Mouse (Mus musculus): ENCODE results near the gene Ankrd36.

Gene Ankrd36

DNA sequence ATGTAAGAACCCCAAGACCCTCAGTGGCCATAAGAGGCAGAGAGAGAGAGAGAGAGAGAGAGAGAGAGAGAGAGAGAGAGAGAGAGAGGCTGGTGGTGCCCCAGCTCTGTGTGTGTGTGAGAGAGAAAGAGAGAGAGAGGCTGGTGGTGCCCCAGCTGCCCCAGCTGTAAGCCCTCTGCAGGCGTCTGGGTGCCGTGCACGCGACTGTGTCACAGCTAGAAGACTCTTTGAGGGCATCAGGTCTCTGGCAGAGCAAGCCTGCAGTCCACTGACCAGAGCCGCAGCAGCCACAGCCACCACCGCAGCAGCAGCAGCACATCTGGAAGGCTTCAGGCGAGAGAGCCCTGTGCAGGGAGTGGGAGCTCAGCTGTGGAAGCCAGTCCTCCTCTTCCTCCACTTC lies 114.8 kb downstream of the Ankrd36 start:
- peak; percentile 13 for DNase-seq (ENCODE audit: low spot score)

- DNase-seq (ENCODE audit: low spot score) = peak; percentile 71
Observed at GRCm38 (mm10) chr11:5691775-5692174, 122.3 kb downstream of the Ankrd36 start.

DNA sequence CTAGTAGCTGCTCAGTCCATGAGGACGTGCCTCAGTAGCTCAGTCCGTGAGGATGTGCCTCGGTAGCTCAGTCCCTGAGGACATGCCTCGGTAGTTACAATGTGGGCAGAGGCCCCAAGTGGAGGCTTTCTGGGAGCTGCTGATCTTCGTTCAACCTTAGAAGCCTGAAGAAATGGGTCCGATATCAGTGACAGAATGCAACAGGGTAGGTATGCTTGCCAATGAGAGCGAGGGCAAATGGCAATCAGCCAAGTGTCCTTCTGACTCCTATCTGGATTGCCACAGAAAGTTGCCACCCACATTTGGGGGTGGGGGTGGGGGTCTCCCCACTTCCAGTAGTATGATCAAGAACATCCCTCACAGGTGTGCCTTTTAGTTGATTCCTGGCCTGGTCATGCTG lies 131.3 kb downstream of the Ankrd36 start:
- no peak for DNase-seq (ENCODE audit: low spot score)

GRCm38 (mm10) chr11:5701300-5701699 lies 131.8 kb downstream of the Ankrd36 start:
- no peak for DNase-seq (ENCODE audit: low spot score)

DNA sequence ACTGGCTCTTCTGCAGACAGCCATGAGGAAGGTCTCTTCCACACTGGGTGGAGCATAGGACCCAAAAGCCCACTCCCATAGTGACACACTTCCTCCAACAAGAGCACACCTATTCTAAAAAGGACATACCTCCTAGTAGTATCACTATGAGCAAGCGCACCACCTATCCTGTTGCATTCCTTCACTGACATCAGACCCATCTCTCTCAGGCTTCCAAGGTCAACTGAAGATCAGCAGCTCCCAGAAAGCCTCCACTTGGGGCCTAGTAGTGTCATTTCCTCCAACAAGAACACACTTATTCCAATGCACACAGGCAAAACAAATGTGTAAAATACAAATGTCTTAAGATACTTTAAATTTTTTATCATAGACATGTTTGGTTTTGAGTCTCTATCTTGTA lies 132.3 kb downstream of the Ankrd36 start:
- DNase-seq (ENCODE audit: low spot score) = no peak

- no peak for DNase-seq (ENCODE audit: low spot score)
Observed at GRCm38 (mm10) chr11:5702271-5702956, 132.9 kb downstream of the Ankrd36 start.

DNA sequence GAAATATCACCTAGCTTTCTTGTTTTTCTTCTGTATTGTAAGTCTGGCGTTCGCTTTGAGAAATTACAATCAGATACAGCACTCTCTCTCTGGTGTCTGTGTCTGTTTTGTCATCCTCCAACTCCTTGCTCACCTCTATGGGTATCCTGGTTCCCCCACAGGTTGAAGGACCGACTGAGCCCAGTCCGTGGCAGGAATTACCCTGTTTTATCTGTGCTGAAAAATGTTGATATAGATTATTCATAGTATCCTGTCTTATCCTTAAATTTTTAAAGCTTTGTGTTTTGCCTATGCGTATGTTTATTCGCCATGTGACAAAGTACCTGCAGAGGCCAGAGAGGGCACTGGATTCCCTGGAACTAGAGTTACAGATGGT lies 133.5 kb downstream of the Ankrd36 start:
- no peak for DNase-seq (ENCODE audit: low spot score)

GRCm38 (mm10) chr11:5703341-5703740 lies 133.9 kb downstream of the Ankrd36 start:
- DNase-seq (ENCODE audit: low spot score) = no peak

DNA sequence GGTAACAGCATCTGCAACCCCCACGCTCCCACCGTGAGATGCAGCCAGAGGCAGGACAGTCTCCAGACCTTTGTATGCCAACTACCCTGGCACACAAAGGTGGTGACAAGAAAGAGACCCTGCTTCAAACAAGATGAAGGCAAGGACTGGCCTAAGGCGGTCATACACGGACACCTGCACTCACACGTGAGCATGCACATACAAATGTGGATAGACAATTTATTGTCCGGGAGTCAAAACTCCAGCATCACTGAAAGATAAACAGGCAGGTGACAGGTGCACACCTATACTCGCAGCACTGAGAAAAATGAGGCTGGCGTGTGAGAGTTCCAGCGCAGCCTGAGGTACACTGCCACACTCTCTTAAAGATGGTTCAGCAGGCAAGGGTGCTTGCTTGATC lies 136.5 kb downstream of the Ankrd36 start:
- no peak for DNase-seq (ENCODE audit: low spot score)

- peak; percentile 25 for DNase-seq (ENCODE audit: low spot score)
Observed at GRCm38 (mm10) chr11:5706874-5707529, 137.5 kb downstream of the Ankrd36 start.

DNA sequence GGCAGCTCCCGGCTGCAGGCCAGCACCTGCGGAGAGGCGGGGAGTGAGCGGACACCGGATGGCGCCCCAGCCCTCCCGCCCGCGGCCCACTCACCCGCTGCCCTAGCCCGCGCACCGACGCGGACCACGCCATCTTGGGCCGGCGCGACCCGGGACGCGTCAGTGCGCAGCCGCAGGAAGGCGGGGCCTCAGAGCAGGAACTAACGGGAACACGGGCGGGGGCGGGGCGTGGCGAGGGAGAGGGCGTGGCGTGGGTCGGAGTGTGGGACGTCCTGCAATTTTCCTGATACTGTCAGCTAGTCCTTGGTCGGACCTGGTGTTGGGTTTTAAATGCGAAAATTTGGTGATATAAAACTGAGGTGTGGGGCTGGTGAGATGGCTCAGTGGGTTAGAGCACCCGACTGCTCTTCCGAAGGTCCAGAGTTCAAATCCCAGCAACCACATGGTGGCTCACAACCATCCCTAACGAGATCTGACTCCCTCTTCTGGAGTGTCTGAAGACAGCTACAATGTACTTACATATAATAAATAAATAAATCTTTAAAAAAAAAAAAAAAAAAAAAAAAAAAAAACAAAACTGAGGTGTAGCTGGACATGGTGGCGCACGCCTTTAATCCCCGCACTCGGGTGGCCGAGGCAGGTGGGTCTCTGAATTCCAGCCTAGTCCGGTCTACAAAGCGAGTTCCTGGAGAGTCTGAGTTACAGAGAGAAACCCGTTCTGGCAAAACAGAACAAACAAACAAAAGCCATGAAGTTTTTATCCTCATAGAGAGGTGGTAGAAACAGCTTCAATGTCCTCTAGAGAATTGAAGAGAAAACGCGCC lies 138.3 kb downstream of the Ankrd36 start:
- peak; percentile 93 for DNase-seq (ENCODE audit: low spot score)

- DNase-seq (ENCODE audit: low spot score) = no peak
Observed at GRCm38 (mm10) chr11:5715179-5715578, 145.7 kb downstream of the Ankrd36 start.

DNA sequence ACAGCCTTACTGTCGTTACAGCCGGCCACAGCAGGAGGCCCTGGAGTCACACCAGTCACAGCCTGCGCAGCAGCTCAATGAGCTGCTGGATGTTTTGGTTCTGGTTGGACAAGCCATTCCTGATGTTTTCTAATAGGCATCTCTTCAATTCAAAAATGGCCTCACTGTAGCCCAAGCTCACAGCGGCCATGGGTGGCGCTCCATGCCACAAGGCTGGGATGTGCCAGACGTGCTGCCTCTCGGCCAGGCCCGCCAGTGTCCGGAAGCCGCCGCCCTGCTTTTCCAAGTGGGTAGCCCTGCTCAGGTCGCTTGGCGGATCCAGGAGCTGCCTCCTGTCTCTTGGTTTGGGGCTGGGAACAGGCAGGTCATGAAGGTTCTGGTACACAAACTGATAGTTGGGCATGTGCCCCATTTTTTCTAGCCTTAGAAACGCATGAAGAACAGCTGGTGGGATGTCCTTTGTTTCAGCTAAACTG lies 146.2 kb downstream of the Ankrd36 start, which contains the start of gene Mrps24:
TSS of gene Mrps24 (minus strand) at position 51 of the 476 bp plus-strand sequence.
- no peak for DNase-seq (ENCODE audit: low spot score)

GRCm38 (mm10) chr11:5716246-5716645 lies 146.8 kb downstream of the Ankrd36 start:
- DNase-seq (ENCODE audit: low spot score) = no peak

- DNase-seq (ENCODE audit: low spot score) = no peak
Observed at GRCm38 (mm10) chr11:5716938-5717705, 147.6 kb downstream of the Ankrd36 start.

DNA sequence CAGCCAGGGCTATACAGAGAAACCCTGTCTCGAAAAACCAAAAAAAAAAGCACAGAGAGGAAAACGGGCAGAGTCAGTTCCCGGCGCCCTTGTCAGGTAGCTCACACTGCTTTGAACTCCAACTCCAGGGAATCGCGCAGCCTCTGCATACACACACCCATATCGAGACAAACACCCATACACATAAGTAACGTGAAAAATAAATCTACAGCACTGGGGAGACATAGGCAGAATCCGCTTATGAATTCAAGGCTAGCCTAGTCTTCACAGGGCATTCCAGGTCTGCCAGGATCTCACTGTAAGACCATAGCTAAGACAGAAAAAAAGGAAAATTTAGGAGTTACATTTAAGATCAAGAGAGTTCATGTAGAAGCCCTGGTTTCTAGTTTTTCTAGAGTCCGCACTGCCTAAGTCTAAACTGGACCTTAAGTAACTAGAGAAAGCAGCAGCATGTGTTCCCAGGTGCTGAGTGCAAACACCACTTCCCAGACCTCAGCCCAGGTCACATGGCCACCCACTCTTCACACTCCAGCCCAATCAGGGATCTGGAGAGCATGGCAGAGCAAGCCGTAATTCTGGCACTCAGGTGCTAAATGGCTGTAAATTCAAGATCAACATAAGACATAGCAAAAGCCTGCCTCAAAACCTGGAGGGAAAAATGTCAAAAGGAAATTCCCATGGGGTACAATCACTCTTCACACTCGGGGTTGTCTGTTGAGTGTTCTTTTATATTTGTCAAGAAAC lies 149.3 kb downstream of the Ankrd36 start:
- DNase-seq (ENCODE audit: low spot score) = no peak

DNA sequence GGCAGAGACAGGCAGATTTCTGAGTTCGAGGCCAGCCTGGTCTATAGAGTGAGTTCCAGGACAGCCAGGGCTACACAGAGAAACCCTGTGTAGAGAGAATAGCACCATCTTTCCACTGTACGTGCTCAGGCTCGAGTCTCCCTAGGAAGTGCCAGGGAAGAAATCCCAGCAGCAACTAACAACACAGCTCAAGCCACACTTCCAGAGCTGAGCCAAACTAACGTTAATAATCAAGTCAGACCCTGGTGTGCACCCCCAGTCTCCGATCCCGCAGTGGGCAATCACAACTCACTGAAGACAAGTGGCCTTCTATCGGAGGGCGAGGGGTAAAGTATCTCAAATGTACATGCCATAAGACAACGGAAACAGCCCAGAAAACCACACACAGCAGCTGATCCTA lies 160.1 kb downstream of the Ankrd36 start:
- DNase-seq (ENCODE audit: low spot score) = no peak

DNA sequence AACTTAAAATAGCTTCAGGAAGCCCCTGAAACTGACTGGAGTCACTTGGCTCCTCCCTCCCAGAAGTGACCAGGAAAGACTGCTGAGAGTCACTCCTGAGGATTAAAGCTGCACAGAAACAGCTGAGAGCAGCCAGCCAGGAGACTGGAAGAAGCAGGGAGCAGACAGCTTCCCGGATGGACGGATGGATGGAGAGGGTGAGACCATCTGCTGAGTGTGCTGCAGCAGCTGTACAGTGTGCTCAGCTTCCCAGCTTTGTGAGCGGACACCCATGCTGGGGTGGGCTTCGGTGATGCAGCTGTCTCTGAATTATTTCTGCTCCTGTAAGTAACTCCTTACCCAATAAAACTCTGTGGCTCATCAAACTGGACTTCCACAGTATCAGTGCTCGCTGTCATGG lies 162.9 kb downstream of the Ankrd36 start:
- DNase-seq (ENCODE audit: low spot score) = peak; percentile 62

- DNase-seq (ENCODE audit: low spot score) = no peak
Observed at GRCm38 (mm10) chr11:5734323-5734722, 164.8 kb downstream of the Ankrd36 start.

DNA sequence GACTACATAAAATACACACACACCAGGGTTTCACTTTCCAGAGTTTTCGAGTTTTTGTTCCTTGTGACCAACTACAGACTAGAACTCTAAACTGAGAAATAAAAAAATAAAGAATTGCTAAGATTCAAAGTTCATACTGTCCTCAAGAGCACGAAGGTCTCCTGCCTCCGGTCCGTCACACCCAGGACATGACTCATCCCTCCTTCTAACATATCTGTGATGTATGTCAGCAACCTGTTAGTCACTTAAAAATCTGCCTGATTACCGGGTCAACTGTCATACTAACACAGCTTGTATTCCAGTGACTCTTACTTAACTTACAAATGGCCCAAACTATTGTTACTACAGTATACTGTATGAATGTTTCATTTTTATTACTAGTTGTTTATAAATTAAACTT lies 167.7 kb downstream of the Ankrd36 start:
- DNase-seq (ENCODE audit: low spot score) = no peak

Measured in retina, embryonic 14.5 days (tissue).